Mouse (Mus musculus): ENCODE data around the gene Otud7a. TPM values are rescaled to one million over a fixed set of nuclear protein-coding genes. Genes with fewer than 3 reads are reported as not detected.

Gene Otud7a
- not detected for polyA plus RNA-seq (2015; fragmentation: Illumina TruSeq; extraction: RNeasy Lipid Tissue Mini Kit (QIAGEN cat#74804); ENCODE audit: insufficient read depth, low replicate concordance)

GRCm38 (mm10) chr7:63444484-63445345 lies at the start of gene Otud7a:
Otud7a (plus strand) TSS chr7:63444751.

Other genes with a start within 250 kb of the Otud7a start
- gene Chrna7, start 232.2 kb upstream of the Otud7a start, polyA plus RNA-seq (2015; fragmentation: Illumina TruSeq; extraction: RNeasy Lipid Tissue Mini Kit (QIAGEN cat#74804); ENCODE audit: insufficient read depth, low replicate concordance) = not detected

All from spleen, adult 10 weeks (tissue).